Mouse (Mus musculus) heart, embryonic 13.5 days (tissue): Measurements from ENCODE around the gene Ece2. TPM values are rescaled to one million over a fixed set of nuclear protein-coding genes. Genes with fewer than 3 reads are reported as not detected.
A peak's percentile ranks its signal among the peaks of the same experiment; 100 is the strongest.

Experiments
- ATAC-seq: fragments of 200-750 bp; cut with Nextera tagmentation; 2 replicates; pipeline ENCODE4 v1.8.0; 2017; ENCODE audit warnings: moderate TSS enrichment; ENCODE audit not compliant: insufficient number of reproducible peaks, low FRiP score, low TSS enrichment; ENCODE audit errors: extremely low read depth
- H3K27ac ChIP-seq: fragments of 300-500 bp; sonication (generic); replicated peaks from 2 replicates; pipeline ENCODE4 v1.5.1; 2015; ENCODE audit warnings: moderate library complexity, mild to moderate bottlenecking, inconsistent platforms
- H3K27me3 ChIP-seq: fragments of 300-500 bp; sonication (generic); replicated peaks from 2 replicates; pipeline ENCODE4 v1.6.1; 2015; ENCODE audit warnings: mild to moderate bottlenecking, inconsistent platforms
- H3K36me3 ChIP-seq: fragments of 300-500 bp; sonication (generic); 2 replicates; pipeline ENCODE4 v1.6.1; 2015; ENCODE audit warnings: mild to moderate bottlenecking, inconsistent platforms
- H3K4me1 ChIP-seq: fragments of 300-500 bp; sonication (generic); 2 replicates; pipeline ENCODE4 v1.6.1; 2015; ENCODE audit warnings: inconsistent platforms
- H3K4me2 ChIP-seq: fragments of 300-500 bp; sonication (generic); 2 replicates; pipeline ENCODE4 v1.6.1; 2015; ENCODE audit warnings: inconsistent platforms, mild to moderate bottlenecking, moderate library complexity
- H3K4me3 ChIP-seq: fragments of 300-500 bp; sonication (generic); 2 replicates; pipeline ENCODE4 v1.5.1; 2015; ENCODE audit warnings: moderate library complexity, mild to moderate bottlenecking, inconsistent platforms
- H3K9ac ChIP-seq: fragments of 300-500 bp; sonication (generic); 2 replicates; pipeline ENCODE4 v1.6.1; 2015; ENCODE audit warnings: inconsistent platforms, mild to moderate bottlenecking, moderate library complexity
- H3K9me3 ChIP-seq: fragments of 300-500 bp; sonication (generic); 2 replicates; pipeline ENCODE4 v1.6.1; 2016; ENCODE audit warnings: inconsistent platforms
- WGBS: fragments of 180-500 bp; shearing (Covaris S2); methylation state at CpG from one replicate; pipeline ENCODE4 v1.1.7; 2015; ENCODE audit warnings: mixed read lengths; 5-methylcytosine and 5-hydroxymethylcytosine counted together
- polyA plus RNA-seq: library from polyadenylated mRNA; unstranded; fragments of >200 nt; fragmentation: Nextera tagmentation; extraction: Ambion mirVana; gene quantifications from 2 replicates; pipeline ENCODE4 v1.2.1, GENCODE M21; 2015

Ece2 gene
- 0.92 and 1.2 TPM in 2 replicates for polyA plus RNA-seq

DNA sequence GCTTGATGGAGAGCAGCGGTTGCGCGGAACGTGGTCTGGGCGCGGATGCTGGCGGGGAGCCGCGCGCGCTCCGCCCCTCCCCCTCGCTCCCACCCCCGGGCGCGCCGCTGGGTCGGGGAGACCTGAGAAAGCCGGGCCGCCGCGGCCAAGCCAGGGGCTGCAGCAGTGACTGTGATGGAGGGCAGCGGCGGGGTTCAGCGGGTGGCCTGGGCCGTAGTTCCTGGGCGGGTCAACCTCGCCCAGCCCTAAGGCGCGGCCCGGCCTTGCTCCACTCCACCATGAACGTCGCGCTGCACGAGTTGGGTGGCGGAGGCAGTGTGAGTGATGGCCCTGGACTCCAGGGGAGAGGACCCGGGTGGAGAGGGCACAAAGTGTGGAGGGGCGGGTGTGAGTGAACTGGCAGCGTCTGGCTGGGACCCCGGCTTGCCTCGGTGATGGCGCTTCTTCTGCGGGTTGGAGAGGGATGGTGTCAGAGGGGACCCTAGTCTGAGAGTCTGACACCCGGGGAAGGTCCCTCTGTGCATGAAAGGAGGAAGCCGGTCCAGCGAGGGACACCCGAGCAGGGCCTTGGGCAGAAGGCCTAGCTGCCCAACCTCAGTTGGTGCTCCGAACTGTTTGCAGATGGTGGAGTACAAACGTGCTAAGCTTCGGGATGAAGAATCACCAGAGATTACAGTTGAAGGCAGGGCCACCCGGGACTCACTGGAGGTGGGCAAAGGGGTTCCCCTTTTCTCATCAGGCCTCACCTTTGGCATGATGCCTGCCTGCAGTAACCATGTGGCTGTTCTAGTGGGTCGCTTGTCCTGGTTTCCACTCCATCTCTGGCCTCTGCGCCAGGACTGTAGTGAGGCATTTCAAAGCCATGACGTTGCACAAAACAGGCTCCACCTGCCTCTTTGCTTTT lies at the start of gene Ece2:
TSS of gene Ece2 (plus strand) at position 98 of the 904 bp plus-strand sequence.
- H3K4me2 ChIP-seq = peak within 1 kb of the TSS; percentile 92
- peaks cover 47% of the 10 kb centered on the region for H3K27me3 ChIP-seq
- no peaks in the 10 kb centered on the region for H3K36me3 ChIP-seq
- H3K4me1 ChIP-seq = peaks cover 12% of the 10 kb centered on the region
- H3K9ac ChIP-seq = peak within 1 kb of the TSS; percentile 77
- H3K27ac ChIP-seq = no peak within 1 kb of the TSS
- 7% methylated on average over 54 of the region's 54 CpGs for WGBS
- no peaks in the 10 kb centered on the region for H3K9me3 ChIP-seq
- ATAC-seq = no peak
- peak within 1 kb of the TSS; percentile 64 for H3K4me3 ChIP-seq

- under 1% methylated on average over 24 of the region's 24 CpGs for WGBS
- Histone ChIP-seq H3K9me3 (no peaks in the 10 kb centered on the region), H3K27me3 (peaks cover 67% of the 10 kb centered on the region), H3K9ac (peak within 1 kb of the TSS; percentile 71), H3K27ac (no peak within 1 kb of the TSS), H3K36me3 (no peaks in the 10 kb centered on the region), H3K4me1 (peaks cover 24% of the 10 kb centered on the region), H3K4me3 (peak within 1 kb of the TSS; percentile 56), H3K4me2 (peak within 1 kb of the TSS; percentile 91)
- ATAC-seq = no peak
Observed at GRCm38 (mm10) chr16:20589366-20589938, 40.2 kb upstream of the Ece2 start, which contains the start of gene Vwa5b2. Gene Vwa5b2, plus strand, starts transcription at chr16:20589471.

- peak overlapping the region; percentile 91 for H3K4me2 ChIP-seq
- peaks cover 74% of the 10 kb centered on the region for H3K27me3 ChIP-seq
- peak overlapping the region; percentile 56 for H3K4me3 ChIP-seq
- peak overlapping the region; percentile 71 for H3K9ac ChIP-seq
- H3K36me3 ChIP-seq = no peaks in the 10 kb centered on the region
- H3K9me3 ChIP-seq = no peaks in the 10 kb centered on the region
- no peak overlapping the region for H3K27ac ChIP-seq
- 0 out of 2 replicates have a peak, but pooled peaks have one; percentile 37 for ATAC-seq
- 0% methylated on average over 39 of the region's 39 CpGs for WGBS
- peaks cover 24% of the 10 kb centered on the region for H3K4me1 ChIP-seq
Observed at GRCm38 (mm10) chr16:20589939-20590679, 39.5 kb upstream of the Ece2 start.

DNA sequence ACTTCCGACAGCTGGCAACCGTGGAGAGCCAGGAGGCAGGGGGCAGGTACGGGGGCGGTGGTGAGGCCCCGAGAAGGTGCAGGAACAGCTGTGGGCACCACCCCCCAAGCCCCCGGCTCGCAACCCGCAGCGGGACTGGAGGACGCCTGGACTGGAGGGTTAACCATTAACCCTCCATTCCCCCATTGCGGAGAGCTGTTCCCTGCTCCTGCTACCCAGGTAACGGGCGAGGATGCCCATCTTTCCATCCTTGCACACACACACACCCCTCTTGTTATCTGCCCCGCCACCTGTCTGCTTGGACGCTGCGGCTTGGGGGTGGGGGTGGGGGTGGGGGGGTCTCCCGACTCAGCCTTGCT lies 39.0 kb upstream of the Ece2 start:
- whole genome bisulfite sequencing = 3% methylated on average over 17 of the region's 17 CpGs
- Histone ChIP-seq H3K36me3 (no peaks in the 10 kb centered on the region), H3K9me3 (no peaks in the 10 kb centered on the region), H3K27ac (no peak overlapping the region), H3K4me3 (peak overlapping the region; percentile 56), H3K27me3 (peaks cover 79% of the 10 kb centered on the region), H3K4me2 (peak overlapping the region; percentile 91), H3K4me1 (peaks cover 24% of the 10 kb centered on the region), H3K9ac (no peak overlapping the region)
- ATAC-seq = no peak

- H3K9ac ChIP-seq = 0 out of 2 replicates have a peak overlapping the region, but pooled peaks have one; percentile 11
Observed at GRCm38 (mm10) chr16:20591076-20591705, 38.4 kb upstream of the Ece2 start.

GRCm38 (mm10) chr16:20595060-20595673 lies 34.5 kb upstream of the Ece2 start:
- H3K4me1 ChIP-seq = peaks cover 13% of the 10 kb centered on the region
- WGBS = 61% methylated on average over 7 of the region's 7 CpGs
- ATAC-seq = no peak
- H3K9ac ChIP-seq = no peak overlapping the region
- H3K27ac ChIP-seq = no peak overlapping the region
- peaks cover 62% of the 10 kb centered on the region for H3K27me3 ChIP-seq
- no peak overlapping the region for H3K4me2 ChIP-seq
- no peak overlapping the region for H3K4me3 ChIP-seq
- H3K9me3 ChIP-seq = no peaks in the 10 kb centered on the region
- H3K36me3 ChIP-seq = no peaks in the 10 kb centered on the region

More at GRCm38 (mm10) chr16:20591076-20591705, 38.4 kb upstream of the Ece2 start:
- Histone ChIP-seq H3K27me3 (peaks cover 84% of the 10 kb centered on the region), H3K27ac (no peak overlapping the region), H3K4me1 (peaks cover 24% of the 10 kb centered on the region), H3K4me3 (peak overlapping the region; percentile 56), H3K9me3 (no peaks in the 10 kb centered on the region), H3K4me2 (peak overlapping the region; percentile 91), H3K36me3 (no peaks in the 10 kb centered on the region)
- WGBS = 5% methylated on average over 48 of the region's 48 CpGs
- ATAC-seq = no peak

DNA sequence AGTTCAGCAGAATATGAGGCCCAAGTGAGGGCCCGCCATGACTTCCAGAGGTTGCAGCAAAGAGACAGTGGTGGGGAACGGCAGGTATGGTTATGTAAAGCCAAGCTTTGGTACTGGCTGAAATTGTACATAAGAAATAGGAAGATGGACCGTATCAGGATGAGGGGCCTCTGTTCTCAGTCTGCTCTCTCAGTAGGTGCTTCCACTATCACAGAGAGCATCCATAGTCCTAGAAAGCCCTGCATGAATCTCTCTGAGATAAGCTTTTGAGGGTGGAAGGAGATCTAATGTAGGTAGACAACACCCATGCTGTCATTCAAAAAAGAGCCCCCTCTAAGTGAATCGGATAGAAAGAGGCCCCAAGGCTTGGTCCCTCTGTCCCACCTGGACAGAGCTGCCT lies 33.9 kb upstream of the Ece2 start:
- Histone ChIP-seq H3K9ac (no peak overlapping the region), H3K4me2 (no peak overlapping the region), H3K27me3 (peaks cover 57% of the 10 kb centered on the region), H3K36me3 (no peaks in the 10 kb centered on the region), H3K27ac (no peak overlapping the region), H3K4me1 (peaks cover 7% of the 10 kb centered on the region), H3K9me3 (no peaks in the 10 kb centered on the region), H3K4me3 (no peak overlapping the region)
- WGBS = 75% methylated on average over 4 of the region's 4 CpGs
- no peak for ATAC-seq

- Histone ChIP-seq H3K4me3 (no peak overlapping the region), H3K27me3 (peaks cover 47% of the 10 kb centered on the region), H3K9me3 (no peaks in the 10 kb centered on the region), H3K4me1 (no peaks in the 10 kb centered on the region), H3K9ac (no peak overlapping the region), H3K27ac (no peak overlapping the region), H3K4me2 (no peak overlapping the region), H3K36me3 (no peaks in the 10 kb centered on the region)
- 52% methylated on average over 7 of the region's 7 CpGs for WGBS
- no peak for ATAC-seq
Observed at GRCm38 (mm10) chr16:20596687-20597441, 32.8 kb upstream of the Ece2 start.

GRCm38 (mm10) chr16:20600511-20600910 lies 29.1 kb upstream of the Ece2 start:
- Histone ChIP-seq H3K9me3 (no peaks in the 10 kb centered on the region), H3K27me3 (peaks cover 11% of the 10 kb centered on the region), H3K4me3 (no peak overlapping the region), H3K27ac (no peak overlapping the region), H3K4me1 (no peaks in the 10 kb centered on the region), H3K36me3 (peaks cover 16% of the 10 kb centered on the region), H3K9ac (no peak overlapping the region), H3K4me2 (no peak overlapping the region)
- ATAC-seq = no peak
- WGBS = 56% methylated on average over 5 of the region's 5 CpGs

- H3K27ac ChIP-seq = no peak overlapping the region
Observed at GRCm38 (mm10) chr16:20604705-20605104, 24.9 kb upstream of the Ece2 start.

More at GRCm38 (mm10) chr16:20604705-20605104, 24.9 kb upstream of the Ece2 start:
- ATAC-seq = no peak
- peaks cover 6% of the 10 kb centered on the region for H3K4me1 ChIP-seq
- H3K9ac ChIP-seq = no peak overlapping the region
- no peaks in the 10 kb centered on the region for H3K9me3 ChIP-seq
- no peak overlapping the region for H3K4me3 ChIP-seq
- peaks cover 43% of the 10 kb centered on the region for H3K36me3 ChIP-seq
- no peak overlapping the region for H3K4me2 ChIP-seq
- 57% methylated on average over 9 of the region's 9 CpGs for WGBS
- peaks cover 2% of the 10 kb centered on the region; the same call in 1 of the 2 replicates for H3K27me3 ChIP-seq
